Mouse (Mus musculus): ENCODE data around the gene Nfic.

- TF ChIP-seq CTCF (IDR thresholded peaks at IDR 0.05; ENCODE audit: extremely low read depth, insufficient read length, insufficient replicate concordance, low read depth, low read length) = no peak
- TF ChIP-seq POLR2A (IDR thresholded peaks at IDR 0.05; ENCODE audit: low read depth, low read length) = no peak
Measured at GRCm38 (mm10) chr10:81489941-81490340, 34.5 kb upstream of the Nfic start.
